Mouse (Mus musculus) heart, embryonic 13.5 days (tissue): Measurements from ENCODE around the gene Sp8. TPM values are rescaled to one million over a fixed set of nuclear protein-coding genes. Genes with fewer than 3 reads are reported as not detected.

ENCODE experiments used
- ATAC-seq: fragments of 200-750 bp; cut with Nextera tagmentation; 2 replicates; pipeline ENCODE4 v1.8.0; 2017; ENCODE audit warnings: moderate TSS enrichment; ENCODE audit not compliant: insufficient number of reproducible peaks, low FRiP score, low TSS enrichment; ENCODE audit errors: extremely low read depth
- H3K27ac ChIP-seq: fragments of 300-500 bp; sonication (generic); replicated peaks from 2 replicates; pipeline ENCODE4 v1.5.1; 2015; ENCODE audit warnings: moderate library complexity, mild to moderate bottlenecking, inconsistent platforms
- H3K27me3 ChIP-seq: fragments of 300-500 bp; sonication (generic); replicated peaks from 2 replicates; pipeline ENCODE4 v1.6.1; 2015; ENCODE audit warnings: mild to moderate bottlenecking, inconsistent platforms
- H3K36me3 ChIP-seq: fragments of 300-500 bp; sonication (generic); 2 replicates; pipeline ENCODE4 v1.6.1; 2015; ENCODE audit warnings: mild to moderate bottlenecking, inconsistent platforms
- H3K4me1 ChIP-seq: fragments of 300-500 bp; sonication (generic); 2 replicates; pipeline ENCODE4 v1.6.1; 2015; ENCODE audit warnings: inconsistent platforms
- H3K4me2 ChIP-seq: fragments of 300-500 bp; sonication (generic); 2 replicates; pipeline ENCODE4 v1.6.1; 2015; ENCODE audit warnings: inconsistent platforms, mild to moderate bottlenecking, moderate library complexity
- H3K4me3 ChIP-seq: fragments of 300-500 bp; sonication (generic); 2 replicates; pipeline ENCODE4 v1.5.1; 2015; ENCODE audit warnings: moderate library complexity, mild to moderate bottlenecking, inconsistent platforms
- H3K9ac ChIP-seq: fragments of 300-500 bp; sonication (generic); 2 replicates; pipeline ENCODE4 v1.6.1; 2015; ENCODE audit warnings: inconsistent platforms, mild to moderate bottlenecking, moderate library complexity
- H3K9me3 ChIP-seq: fragments of 300-500 bp; sonication (generic); 2 replicates; pipeline ENCODE4 v1.6.1; 2016; ENCODE audit warnings: inconsistent platforms
- WGBS: fragments of 180-500 bp; shearing (Covaris S2); methylation state at CpG from one replicate; pipeline ENCODE4 v1.1.7; 2015; ENCODE audit warnings: mixed read lengths; 5-methylcytosine and 5-hydroxymethylcytosine counted together
- polyA plus RNA-seq: library from polyadenylated mRNA; unstranded; fragments of >200 nt; fragmentation: Nextera tagmentation; extraction: Ambion mirVana; gene quantifications from 2 replicates; pipeline ENCODE4 v1.2.1, GENCODE M21; 2015

Sp8 gene
- polyA plus RNA-seq, 1 experiment from 2014 or later: not detected

DNA sequence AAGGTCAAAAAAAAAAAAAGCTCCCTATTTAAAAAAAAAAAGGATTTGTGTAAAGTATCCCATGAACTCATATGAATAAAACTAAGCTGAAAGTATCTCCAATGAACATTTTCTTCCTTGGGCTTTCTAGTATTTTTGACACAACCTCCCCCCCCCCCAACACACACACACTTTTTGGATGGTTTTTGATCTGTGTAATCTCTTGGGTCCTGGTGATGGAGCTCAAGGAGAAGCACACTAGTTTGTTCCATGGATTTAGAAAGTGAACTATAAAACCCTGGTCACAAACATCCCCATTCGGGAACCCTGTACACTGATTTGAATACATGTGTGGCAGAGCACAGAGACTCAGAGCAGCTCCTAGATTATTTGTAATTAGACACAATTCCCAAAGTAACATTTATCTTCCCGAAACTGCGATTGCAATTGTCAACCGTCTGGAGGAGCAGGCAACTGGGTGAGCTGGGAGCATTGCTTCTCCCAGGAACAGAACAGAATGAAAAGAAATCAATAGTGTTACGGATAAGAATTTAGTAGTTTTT lies 4.7 kb upstream of the Sp8 start:
- H3K9ac ChIP-seq: no peak overlapping the region
- no peak overlapping the region for H3K4me3 ChIP-seq
- H3K4me1 ChIP-seq: peaks cover 16% of the 10 kb centered on the region
- no peak overlapping the region for H3K27ac ChIP-seq
- H3K27me3 ChIP-seq: peaks cover 99% of the 10 kb centered on the region
- 4% methylated on average over 5 of the region's 5 CpGs for WGBS
- H3K9me3 ChIP-seq: no peaks in the 10 kb centered on the region
- no peak overlapping the region for H3K4me2 ChIP-seq
- ATAC-seq: no peak
- no peaks in the 10 kb centered on the region for H3K36me3 ChIP-seq

- H3K36me3 ChIP-seq: no peaks in the 10 kb centered on the region
- no peak overlapping the region for H3K4me2 ChIP-seq
- H3K9ac ChIP-seq: no peak overlapping the region
- peaks cover 99% of the 10 kb centered on the region for H3K27me3 ChIP-seq
- ATAC-seq: no peak
- H3K4me3 ChIP-seq: no peak overlapping the region
- 9% methylated on average over 6 of the region's 6 CpGs for WGBS
- peaks cover 19% of the 10 kb centered on the region for H3K4me1 ChIP-seq
- H3K9me3 ChIP-seq: no peaks in the 10 kb centered on the region
- H3K27ac ChIP-seq: no peak overlapping the region
Observed at GRCm38 (mm10) chr12:118841971-118842550, 4.1 kb upstream of the Sp8 start.

DNA sequence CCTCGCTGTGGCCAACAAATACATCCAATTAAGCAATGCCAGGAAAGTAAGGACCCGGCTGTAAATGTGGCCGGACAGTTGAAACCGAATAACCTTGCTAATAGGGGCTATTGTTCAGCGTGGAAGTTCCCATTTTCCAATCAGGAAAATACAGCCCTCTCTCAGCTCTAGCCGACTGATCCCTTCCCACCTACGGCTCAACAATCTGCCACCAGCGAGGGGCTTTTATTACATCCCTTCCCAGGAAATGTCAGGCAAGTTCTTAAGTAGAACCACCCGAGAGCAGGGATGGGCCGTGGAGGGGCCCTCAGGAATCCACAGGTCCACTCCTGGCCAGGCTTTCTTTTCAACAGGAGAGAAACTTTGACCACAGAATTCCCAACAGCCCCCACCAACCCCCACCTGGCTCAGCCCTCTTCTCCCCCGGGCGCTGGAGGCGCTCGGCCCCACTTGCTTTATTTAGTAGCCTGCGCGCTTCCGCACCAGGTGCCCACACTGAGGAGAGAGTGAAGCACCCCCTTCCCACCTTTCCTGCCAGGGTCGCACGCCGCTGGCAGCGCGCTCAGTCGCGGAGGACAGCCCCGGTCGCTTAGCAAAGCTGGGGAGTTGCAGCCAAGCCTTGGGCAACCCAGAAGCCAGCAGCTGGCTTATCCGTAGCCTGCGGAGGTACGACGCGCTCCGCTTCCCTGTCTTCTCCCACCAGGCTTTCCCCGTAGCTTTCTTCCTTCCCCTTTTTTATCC lies 3.3 kb upstream of the Sp8 start:
- Histone ChIP-seq H3K27me3 (peaks cover 96% of the 10 kb centered on the region), H3K9me3 (no peaks in the 10 kb centered on the region), H3K36me3 (no peaks in the 10 kb centered on the region), H3K4me2 (peak overlapping the region; percentile 42; the same call in 1 of the 2 replicates), H3K4me3 (peak overlapping the region; percentile 26), H3K4me1 (peaks cover 18% of the 10 kb centered on the region), H3K27ac (no peak overlapping the region), H3K9ac (no peak overlapping the region)
- ATAC-seq: no peak
- WGBS: under 1% methylated on average over 33 of the region's 33 CpGs

DNA sequence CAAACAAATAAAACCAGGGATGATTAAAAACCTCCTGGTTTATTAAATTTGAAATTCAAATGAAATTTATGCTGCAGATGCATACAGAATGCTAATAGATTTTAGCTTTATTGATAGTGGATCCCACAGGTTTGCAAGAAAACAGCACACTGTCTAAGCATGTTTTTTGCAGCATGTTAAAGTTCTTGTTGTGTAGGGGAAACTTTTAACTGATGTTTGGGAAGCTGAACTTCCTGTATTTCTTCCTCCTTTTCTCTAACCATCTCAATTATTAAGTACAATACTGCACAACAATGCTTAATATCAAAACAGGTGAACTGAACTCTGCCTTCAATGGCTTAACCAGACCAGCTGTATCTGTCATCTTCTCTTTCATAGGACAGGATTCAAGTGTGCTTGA lies 2.0 kb upstream of the Sp8 start:
- no peaks in the 10 kb centered on the region for H3K9me3 ChIP-seq
- H3K27me3 ChIP-seq: peaks cover 96% of the 10 kb centered on the region
- no peak overlapping the region for H3K27ac ChIP-seq
- H3K36me3 ChIP-seq: no peaks in the 10 kb centered on the region
- H3K9ac ChIP-seq: no peak overlapping the region
- H3K4me2 ChIP-seq: no peak overlapping the region
- no peak for ATAC-seq
- H3K4me3 ChIP-seq: no peak overlapping the region
- H3K4me1 ChIP-seq: peaks cover 30% of the 10 kb centered on the region

- H3K4me3 ChIP-seq: no peak overlapping the region
- no peak for ATAC-seq
- no peaks in the 10 kb centered on the region for H3K36me3 ChIP-seq
- H3K27me3 ChIP-seq: peaks cover 96% of the 10 kb centered on the region
- no peak overlapping the region for H3K9ac ChIP-seq
- no peaks in the 10 kb centered on the region for H3K9me3 ChIP-seq
- no peak overlapping the region for H3K4me2 ChIP-seq
- WGBS: 6% methylated on average over 3 of the region's 3 CpGs
- no peak overlapping the region for H3K27ac ChIP-seq
- H3K4me1 ChIP-seq: peaks cover 36% of the 10 kb centered on the region
Observed at GRCm38 (mm10) chr12:118844841-118845240, 1.3 kb upstream of the Sp8 start.

- ATAC-seq: no peak
- Histone ChIP-seq H3K27me3 (peaks cover 96% of the 10 kb centered on the region), H3K27ac (no peak overlapping the region), H3K4me3 (no peak overlapping the region), H3K36me3 (no peaks in the 10 kb centered on the region), H3K9ac (no peak overlapping the region), H3K4me2 (no peak overlapping the region), H3K9me3 (no peaks in the 10 kb centered on the region), H3K4me1 (peaks cover 36% of the 10 kb centered on the region)
- WGBS: 4% methylated on average over 3 of the region's 3 CpGs
Observed at GRCm38 (mm10) chr12:118845351-118845750, 778 bp upstream of the Sp8 start.

DNA sequence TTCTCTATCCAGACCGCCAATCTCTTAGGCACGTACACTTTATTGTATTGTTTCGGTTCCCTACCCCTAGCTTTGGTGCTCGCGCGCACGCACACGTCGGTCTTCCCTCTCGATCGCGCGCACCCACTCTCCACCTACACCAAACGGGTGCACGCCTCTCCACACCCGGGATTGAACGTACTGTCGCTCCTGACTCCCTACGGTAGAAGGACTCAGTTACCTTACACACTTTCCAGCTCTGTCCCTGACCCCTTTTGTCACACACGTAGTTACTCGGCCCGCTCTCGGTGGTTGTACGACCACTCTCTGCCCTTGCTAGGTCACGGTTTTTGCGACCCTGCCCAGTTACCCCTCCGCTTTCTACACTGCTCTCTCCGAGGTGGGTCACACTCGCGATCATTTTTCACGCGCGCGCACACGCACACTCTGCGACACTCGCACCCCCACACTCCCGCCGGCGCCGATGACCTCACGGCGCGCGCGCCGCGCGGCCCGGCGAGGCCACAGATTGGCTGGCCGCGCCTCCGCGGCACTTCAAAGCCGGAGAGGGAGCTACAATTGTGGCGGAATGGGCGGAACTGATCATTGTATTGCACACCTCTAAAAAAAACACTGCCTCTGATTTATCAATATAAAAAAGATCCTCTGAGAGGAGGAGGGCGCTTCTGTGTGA lies 656 bp downstream of the Sp8 start:
- Histone ChIP-seq H3K9ac (peak overlapping the region; percentile 69), H3K27ac (no peak overlapping the region), H3K4me2 (peak overlapping the region; percentile 89), H3K27me3 (peaks cover 93% of the 10 kb centered on the region), H3K4me1 (peaks cover 36% of the 10 kb centered on the region), H3K36me3 (no peaks in the 10 kb centered on the region), H3K9me3 (no peaks in the 10 kb centered on the region), H3K4me3 (peak overlapping the region; percentile 60)
- WGBS: under 1% methylated on average over 59 of the region's 59 CpGs
- no peak for ATAC-seq

GRCm38 (mm10) chr12:118847381-118847780 lies 1.3 kb downstream of the Sp8 start:
- no peaks in the 10 kb centered on the region for H3K36me3 ChIP-seq
- H3K27ac ChIP-seq: no peak overlapping the region
- H3K27me3 ChIP-seq: peaks cover 94% of the 10 kb centered on the region
- peak overlapping the region; percentile 60 for H3K4me3 ChIP-seq
- H3K4me2 ChIP-seq: peak overlapping the region; percentile 89
- WGBS: 1% methylated on average over 17 of the region's 17 CpGs
- no peaks in the 10 kb centered on the region for H3K9me3 ChIP-seq
- no peak overlapping the region for H3K9ac ChIP-seq
- H3K4me1 ChIP-seq: peaks cover 36% of the 10 kb centered on the region
- no peak for ATAC-seq

- 2% methylated on average over 23 of the region's 23 CpGs for WGBS
- H3K9me3 ChIP-seq: no peaks in the 10 kb centered on the region
- no peak overlapping the region for H3K27ac ChIP-seq
- peak overlapping the region; percentile 60 for H3K4me3 ChIP-seq
- peak overlapping the region; percentile 89 for H3K4me2 ChIP-seq
- ATAC-seq: no peak
- H3K36me3 ChIP-seq: no peaks in the 10 kb centered on the region
- peaks cover 93% of the 10 kb centered on the region for H3K27me3 ChIP-seq
- peaks cover 32% of the 10 kb centered on the region for H3K4me1 ChIP-seq
- H3K9ac ChIP-seq: 0 out of 2 replicates have a peak overlapping the region, but pooled peaks have one; percentile 14
Observed at GRCm38 (mm10) chr12:118847861-118848495, 1.8 kb downstream of the Sp8 start.

- Histone ChIP-seq H3K27ac (no peak overlapping the region), H3K9me3 (no peaks in the 10 kb centered on the region), H3K9ac (0 out of 2 replicates have a peak overlapping the region, but pooled peaks have one; percentile 14), H3K4me1 (peaks cover 31% of the 10 kb centered on the region), H3K4me3 (peak overlapping the region; percentile 60), H3K27me3 (peaks cover 93% of the 10 kb centered on the region), H3K4me2 (peak overlapping the region; percentile 89), H3K36me3 (no peaks in the 10 kb centered on the region)
- WGBS: under 1% methylated on average over 80 of the region's 80 CpGs
- no peak for ATAC-seq
Observed at GRCm38 (mm10) chr12:118848496-118849202, 2.5 kb downstream of the Sp8 start.
